In the genomic region with DNA sequence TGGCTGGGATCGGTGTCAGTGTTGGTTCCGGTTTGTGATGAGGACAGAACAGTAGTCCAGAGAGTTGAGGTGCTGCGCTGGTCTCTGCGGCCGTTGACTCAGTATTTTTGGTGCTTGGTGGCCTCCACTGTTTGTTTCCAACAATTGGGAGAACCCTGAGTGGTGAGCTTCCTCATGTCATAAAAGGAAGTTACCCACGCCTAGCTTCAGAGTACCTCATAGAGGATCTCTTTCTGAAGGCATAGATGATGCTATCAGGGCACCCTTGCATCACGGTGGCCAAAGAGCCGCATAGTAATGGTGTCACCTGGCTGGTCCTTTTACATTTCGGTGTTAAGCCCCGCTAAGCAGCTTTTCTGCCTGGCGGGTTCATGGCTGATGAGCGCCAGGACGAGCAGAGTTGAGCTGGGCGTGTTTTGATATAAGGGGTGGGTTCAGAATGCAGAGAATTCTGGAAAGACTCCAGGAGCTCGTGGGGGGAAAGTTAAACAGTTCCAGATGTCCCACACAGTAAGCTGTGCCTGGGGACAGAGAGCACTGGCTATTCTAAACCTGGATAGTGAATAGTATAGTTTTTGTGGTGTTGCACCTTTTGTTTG, we compare ENCODE assay signal across 8 mouse cellular contexts. TPM values are rescaled to one million over a fixed set of nuclear protein-coding genes. Genes with fewer than 3 reads are reported as not detected.
DNase-seq lines count a peak whose midpoint lies in the region; ATAC-seq lines count a peak whose summit lies in the region.

No protein-coding gene starts in this region.

- H3K36me3 ChIP-seq in embryonic facial prominence, embryonic 15.5 days = no peaks in the 10 kb centered on the region
- no peaks in the 10 kb centered on the region for H3K36me3 ChIP-seq in hindbrain, embryonic 13.5 days

- 29% methylated on average over 15 of the region's 15 CpGs for WGBS in embryonic facial prominence, embryonic 15.5 days
- 70% methylated on average over 15 of the region's 15 CpGs for WGBS in hindbrain, embryonic 13.5 days

- no peak overlapping the region for H3K9ac ChIP-seq in embryonic facial prominence, embryonic 15.5 days
- H3K9ac ChIP-seq in hindbrain, embryonic 13.5 days = no peak overlapping the region

- DNase-seq in cerebellum, postnatal 10 days = peak; percentile 58 to 66
- DNase-seq in lung, adult 18-20 months = peak; percentile 24 to 55
- DNase-seq in right cerebral cortex, postnatal 14 days = no peak
- DNase-seq in cerebellum, adult 18-20 months = no peak

- H3K4me2 ChIP-seq in embryonic facial prominence, embryonic 15.5 days (replicated peaks) = peak overlapping the region; percentile 38
- H3K4me2 ChIP-seq in hindbrain, embryonic 13.5 days = no peak overlapping the region

- peak overlapping the region; percentile 23 for H3K4me3 ChIP-seq in embryonic facial prominence, embryonic 15.5 days (replicated peaks)
- H3K4me3 ChIP-seq in hindbrain, embryonic 13.5 days = no peak overlapping the region

- H3K27ac ChIP-seq in embryonic facial prominence, embryonic 15.5 days (replicated peaks) = peak overlapping the region; percentile 40; the same call in 1 of the 2 replicates
- peak overlapping the region; percentile 35; the same call in 1 of the 2 replicates for H3K27ac ChIP-seq in hindbrain, embryonic 13.5 days

- no peaks in the 10 kb centered on the region for H3K9me3 ChIP-seq in embryonic facial prominence, embryonic 15.5 days (replicated peaks)
- H3K9me3 ChIP-seq in hindbrain, embryonic 13.5 days = no peaks in the 10 kb centered on the region

- ATAC-seq in cerebellum, adult (ENCODE audit: insufficient number of reproducible peaks, low FRiP score, low TSS enrichment) = no peak
- ATAC-seq in embryonic facial prominence, embryonic 15.5 days (ENCODE audit: insufficient number of reproducible peaks, low FRiP score, low TSS enrichment, low read depth) = peak; percentile 82
- no peak for ATAC-seq in hindbrain, embryonic 13.5 days (ENCODE audit: low FRiP score)
- ATAC-seq in inflammation-experienced regulatory T-cells, adult 6 months = no peak

- no peaks in the 10 kb centered on the region for H3K27me3 ChIP-seq in embryonic facial prominence, embryonic 15.5 days
- no peaks in the 10 kb centered on the region for H3K27me3 ChIP-seq in hindbrain, embryonic 13.5 days

- peaks cover 22% of the 10 kb centered on the region for H3K4me1 ChIP-seq in embryonic facial prominence, embryonic 15.5 days
- peaks cover 14% of the 10 kb centered on the region for H3K4me1 ChIP-seq in hindbrain, embryonic 13.5 days (replicated peaks)

RNA-seq across cellular contexts. Expression of a gene that starts 48.9 kb away (rescaled TPM):
- polyA plus RNA-seq in embryonic facial prominence, embryonic 15.5 days (2015; fragmentation: Nextera tagmentation; extraction: Ambion mirVana) = 12.9 and 13.7 TPM in 2 replicates
- 15.7 and 16.0 TPM in 2 replicates for polyA plus RNA-seq in hindbrain, embryonic 13.5 days (2015; fragmentation: Nextera tagmentation; extraction: Ambion mirVana)
- 10 to 100 TPM in 2 of 3 experiments, 1 to 10 TPM in 1; 9.1 to 11.5 (median 11.1) TPM for polyA plus RNA-seq in inflammation-experienced regulatory T-cells, adult 6 months (2017; shearing (Covaris generic))

Comparison
In these comparisons a context has a peak if more than half of its experiments do, and no peak if none do; other contexts are left out.
1. DNase-seq: peak in cerebellum, postnatal 10 days (2 of 2) and lung, adult 18-20 months (2 of 2); none in right cerebral cortex, postnatal 14 days (single experiment) and cerebellum, adult 18-20 months (0 of 2).